Mouse (Mus musculus) spleen, adult 18-20 months (tissue): ENCODE data around the gene Scyl1.

Experiments used
- DNase-seq, 2 experiments: peaks; one replicate each; pipeline ENCODE4 v3.0.0; 2022; ENCODE audit warnings: mixed read lengths in 2 of 2

The Scyl1 gene

GRCm38 (mm10) chr19:5740320-5741317, 30.6 kb downstream of the Scyl1 start, which contains the start of gene Ltbp3:
Gene Ltbp3 (plus strand): TSS chr19:5740904.
- no peak for DNase-seq

- no peak for DNase-seq
Measured at GRCm38 (mm10) chr19:5739446-5739845, 31.8 kb downstream of the Scyl1 start.

GRCm38 (mm10) chr19:5734325-5734724, 36.9 kb downstream of the Scyl1 start:
- no peak for DNase-seq

GRCm38 (mm10) chr19:5731264-5731978, 39.8 kb downstream of the Scyl1 start:
- DNase-seq, result peak; percentile 85 to 89

- DNase-seq, result peak in 1 of 2 experiments; percentile 22
Measured at GRCm38 (mm10) chr19:5730314-5731186, 40.7 kb downstream of the Scyl1 start.

- peak; percentile 79 to 93 for DNase-seq
Measured at GRCm38 (mm10) chr19:5729444-5729815, 41.8 kb downstream of the Scyl1 start, which contains the start of gene Fam89b. Gene Fam89b (minus strand): TSS chr19:5729653.

- no peak for DNase-seq
Measured at GRCm38 (mm10) chr19:5728631-5729443, 42.4 kb downstream of the Scyl1 start.

- DNase-seq, result peak; percentile 77 to 92
Measured at GRCm38 (mm10) chr19:5727701-5728100, 43.5 kb downstream of the Scyl1 start.

GRCm38 (mm10) chr19:5726961-5727578, 44.1 kb downstream of the Scyl1 start:
- DNase-seq, result peak in 1 of 2 experiments; percentile 37

- peak; percentile 69 to 82 for DNase-seq
Measured at GRCm38 (mm10) chr19:5725767-5726515, 45.3 kb downstream of the Scyl1 start, which contains the start of gene Ehbp1l1. Gene Ehbp1l1 (minus strand): TSS chr19:5726317.

- peak in 1 of 2 experiments; percentile 25 for DNase-seq
Measured at GRCm38 (mm10) chr19:5725029-5725707, 46.1 kb downstream of the Scyl1 start.

- peak; percentile 58 to 63 for DNase-seq
Measured at GRCm38 (mm10) chr19:5724549-5724941, 46.7 kb downstream of the Scyl1 start.

- no peak for DNase-seq
Measured at GRCm38 (mm10) chr19:5723934-5724548, 47.2 kb downstream of the Scyl1 start.

GRCm38 (mm10) chr19:5722848-5723425, 48.3 kb downstream of the Scyl1 start:
- no peak for DNase-seq

- DNase-seq, result no peak
Measured at GRCm38 (mm10) chr19:5721233-5721632, 50.0 kb downstream of the Scyl1 start.

GRCm38 (mm10) chr19:5716955-5717354, 54.3 kb downstream of the Scyl1 start:
- DNase-seq, result no peak

- DNase-seq, result no peak
Measured at GRCm38 (mm10) chr19:5715793-5716688, 55.2 kb downstream of the Scyl1 start.

- no peak for DNase-seq
Measured at GRCm38 (mm10) chr19:5713730-5714129, 57.5 kb downstream of the Scyl1 start.
